Mouse (Mus musculus) brain, embryonic 14.5 days (tissue): Measurements from ENCODE around the gene Tnfrsf18.

Experiments used
- CTCF ChIP-seq: fragments of 200-500 bp; IDR thresholded peaks from 2 replicates; pipeline ENCODE4 v1.5.1; 2012; ENCODE audit warnings: inconsistent platforms, mild to moderate bottlenecking, moderate library complexity, borderline replicate concordance; ENCODE audit not compliant: insufficient read depth, insufficient read length; ENCODE audit errors: extremely low read depth
- POLR2A ChIP-seq: fragments of 200-500 bp; IDR thresholded peaks from 2 replicates; pipeline ENCODE4 v1.6.1; 2012; ENCODE audit warnings: mild to moderate bottlenecking, inconsistent platforms, borderline replicate concordance; ENCODE audit not compliant: poor library complexity, insufficient read depth, insufficient read length, severe bottlenecking; ENCODE audit errors: extremely low read depth

- TF ChIP-seq POLR2A (no peak), CTCF (no peak)
These were observed 12.3 kb upstream of the Tnfrsf18 start, which contains the start of gene Tnfrsf4 for GRCm38 (mm10) chr4:156013637-156014036.
